Mouse (Mus musculus): ENCODE measurements at regions not wholly inside any gene's neighbourhood (a gene's known extent, or its start where the extent isn't known, plus 50 kb on each side); places are given as distances from the start of the nearest gene placed in this dataset.

DNA sequence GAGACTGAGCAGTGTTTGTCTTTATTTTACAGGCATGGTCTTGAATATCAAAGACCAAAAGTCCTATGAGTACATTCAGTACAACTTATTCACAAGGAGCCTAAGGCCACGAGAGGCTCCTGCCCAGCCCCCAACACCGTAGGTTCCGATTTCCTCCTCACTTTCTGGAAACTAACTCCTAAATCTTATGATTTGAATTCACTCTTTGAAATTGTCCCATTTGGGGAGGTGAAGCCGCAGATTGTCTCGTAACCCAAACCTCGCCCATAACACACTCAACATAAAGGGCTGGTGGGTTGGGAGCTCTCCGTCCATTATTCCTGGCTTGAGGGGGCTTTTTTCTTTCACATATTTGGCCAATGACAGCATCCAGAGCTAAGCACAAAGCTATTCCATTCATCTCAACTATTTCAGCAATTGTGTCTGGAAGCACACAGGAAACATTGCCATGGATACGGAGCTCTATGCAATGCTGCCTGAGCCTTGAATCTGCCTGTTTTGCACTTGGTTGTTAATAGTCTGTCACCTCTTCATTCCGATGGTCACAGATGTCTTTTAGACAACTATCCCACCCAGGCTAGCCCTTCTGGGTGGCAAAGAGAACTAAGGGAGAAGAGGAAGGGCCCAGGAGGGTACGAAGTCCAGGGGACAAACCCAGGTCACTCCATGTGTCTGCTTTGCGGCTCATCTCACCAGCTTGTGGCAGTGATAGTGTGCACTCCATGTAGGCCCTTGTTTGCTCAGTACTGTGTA lies 86.6 kb downstream of the Irs2 start:
- no peaks in the 10 kb centered on the region for H3K9me3 ChIP-seq (replicated peaks; ENCODE audit: insufficient read depth, low read length)
- no peak for DNase-seq (ENCODE audit: low read depth, low spot score)
- no peak overlapping the region for H3K9ac ChIP-seq (ENCODE audit: control insufficient read depth, low read depth, low read length, poor library complexity, severe bottlenecking)
- peaks cover 2% of the 10 kb centered on the region; the same call in 1 of the 2 replicates for H3K79me2 ChIP-seq (ENCODE audit: control insufficient read depth, insufficient read depth, low read length, poor library complexity)
- TF ChIP-seq MEF2A (IDR thresholded peaks at IDR 0.05; ENCODE audit: extremely low read depth, insufficient replicate concordance, low read depth, low read length, poor library complexity, severe bottlenecking) (no peak), MYC (IDR thresholded peaks at IDR 0.05; ENCODE audit: low read depth, low read length) (no peak), NELFE (IDR thresholded peaks at IDR 0.05; ENCODE audit: low read depth, low read length) (no peak), NRF1 (IDR thresholded peaks at IDR 0.05; ENCODE audit: insufficient read depth, low read depth, low read length, poor library complexity, severe bottlenecking) (no peak), POLR2A (IDR thresholded peaks at IDR 0.05; ENCODE audit: control insufficient read depth in 1 of 2, insufficient read depth in 1 of 2, low read depth in 1 of 2, low read length in 2 of 2, poor library complexity in 1 of 2) (no peak), ZNF384 (IDR thresholded peaks at IDR 0.05; ENCODE audit: low read depth, low read length) (no peak), TCF12 (IDR thresholded peaks at IDR 0.05; ENCODE audit: low read depth, low read length) (no peak), RAD21 (IDR thresholded peaks at IDR 0.05; ENCODE audit: low read depth, low read length) (no peak), JUND (IDR thresholded peaks at IDR 0.05; ENCODE audit: low read depth, low read length) (no peak), ZKSCAN1 (IDR thresholded peaks at IDR 0.05; ENCODE audit: low read depth, low read length) (no peak), MYB (IDR thresholded peaks at IDR 0.05; ENCODE audit: low read depth, low read length) (no peak), BHLHE40 (IDR thresholded peaks at IDR 0.05; ENCODE audit: borderline replicate concordance, low read depth, low read length) (no peak), TBP (IDR thresholded peaks at IDR 0.05; ENCODE audit: low read depth, low read length) (no peak), E2F4 (IDR thresholded peaks at IDR 0.05; ENCODE audit: borderline replicate concordance, low read depth, low read length) (no peak), HCFC1 (IDR thresholded peaks at IDR 0.05; ENCODE audit: low read depth, low read length) (no peak)
- no peak overlapping the region for H3K4me3 ChIP-seq (ENCODE audit: control insufficient read depth in 1 of 2, insufficient read depth in 1 of 2, low read depth in 2 of 2, low read length in 2 of 2)
- H3K36me3 ChIP-seq (ENCODE audit: control insufficient read depth in 1 of 2, insufficient read depth in 2 of 2, low read length in 2 of 2) = peaks cover 0 to 10% of the 10 kb centered on the region in 2 experiments; a peak in 2 of 4 replicates
- peaks cover 0 to 11% of the 10 kb centered on the region in 2 experiments; a peak in 3 of 4 replicates for H3K4me1 ChIP-seq (ENCODE audit: control insufficient read depth in 1 of 2, insufficient read depth in 2 of 2, low read length in 2 of 2)
- H3K27ac ChIP-seq (ENCODE audit: control insufficient read depth, low read depth, low read length) = no peak overlapping the region
- H3K27me3 ChIP-seq (ENCODE audit: control insufficient read depth in 1 of 2, insufficient read depth in 2 of 2, low read length in 2 of 2) = no peaks in the 10 kb centered on the region; a peak in 1 of 4 replicates

DNA sequence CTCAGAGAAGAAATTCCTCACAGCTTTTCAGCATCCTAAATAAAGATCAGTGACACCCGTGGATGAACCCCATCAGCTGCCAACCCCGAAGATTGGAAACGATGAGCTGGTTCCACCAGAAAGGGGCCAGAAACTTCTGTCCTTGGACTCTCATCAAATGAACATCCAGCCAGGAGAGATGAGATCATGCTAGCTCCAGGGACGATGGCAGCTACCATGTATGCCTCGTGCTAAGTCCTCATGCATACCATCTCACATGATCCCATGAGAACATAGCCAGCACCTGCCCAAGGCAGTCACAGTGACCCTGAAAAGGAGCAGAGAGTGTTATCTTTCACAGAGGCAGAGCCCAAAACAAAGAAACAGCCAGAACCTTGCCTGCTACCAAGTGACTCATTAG lies 88.6 kb downstream of the Irs2 start:
- TF ChIP-seq MAX (IDR thresholded peaks at IDR 0.05; ENCODE audit: low read length) (no peak), POLR2A (IDR thresholded peaks at IDR 0.05; ENCODE audit: control insufficient read depth in 1 of 2, insufficient read depth in 1 of 2, low read depth in 1 of 2, low read length in 2 of 2, poor library complexity in 1 of 2) (no peak), NELFE (IDR thresholded peaks at IDR 0.05; ENCODE audit: low read depth, low read length) (no peak), ELF1 (IDR thresholded peaks at IDR 0.05; ENCODE audit: low read depth, low read length) (no peak), JUND (IDR thresholded peaks at IDR 0.05; ENCODE audit: low read depth, low read length) (no peak), HCFC1 (IDR thresholded peaks at IDR 0.05; ENCODE audit: low read depth, low read length) (no peak), POLR2AphosphoS2 (IDR thresholded peaks at IDR 0.05; ENCODE audit: low read length) (no peak), USF1 (IDR thresholded peaks at IDR 0.05; ENCODE audit: low read depth, low read length) (no peak), ETS1 (IDR thresholded peaks at IDR 0.05; ENCODE audit: low read depth, low read length) (no peak), ZKSCAN1 (IDR thresholded peaks at IDR 0.05; ENCODE audit: low read depth, low read length) (no peak), TCF12 (IDR thresholded peaks at IDR 0.05; ENCODE audit: low read depth, low read length) (no peak), CHD1 (IDR thresholded peaks at IDR 0.05; ENCODE audit: low read depth, low read length) (no peak), MYB (IDR thresholded peaks at IDR 0.05; ENCODE audit: low read depth, low read length) (no peak), UBTF (IDR thresholded peaks at IDR 0.05; ENCODE audit: borderline replicate concordance, insufficient read depth, low read depth, low read length) (no peak), ZNF384 (IDR thresholded peaks at IDR 0.05; ENCODE audit: low read depth, low read length) (no peak), POLR2AphosphoS5 (IDR thresholded peaks at IDR 0.05; ENCODE audit: borderline replicate concordance, low read depth, low read length) (no peak), MXI1 (IDR thresholded peaks at IDR 0.05; ENCODE audit: low read depth, low read length) (no peak), MYC (IDR thresholded peaks at IDR 0.05; ENCODE audit: low read depth, low read length) (no peak)
- peaks cover 0 to 4% of the 10 kb centered on the region in 2 experiments; a peak in 2 of 4 replicates for H3K4me1 ChIP-seq (ENCODE audit: control insufficient read depth in 1 of 2, insufficient read depth in 2 of 2, low read length in 2 of 2)
- H3K27me3 ChIP-seq (ENCODE audit: control insufficient read depth in 1 of 2, insufficient read depth in 2 of 2, low read length in 2 of 2) = peaks cover 0 to 1% of the 10 kb centered on the region in 2 experiments; a peak in 2 of 4 replicates
- H3K27ac ChIP-seq (ENCODE audit: control insufficient read depth, low read depth, low read length) = no peak overlapping the region
- H3K36me3 ChIP-seq (ENCODE audit: control insufficient read depth in 1 of 2, insufficient read depth in 2 of 2, low read length in 2 of 2) = peaks cover 0 to 5% of the 10 kb centered on the region in 2 experiments; a peak in 1 of 4 replicates
- H3K79me2 ChIP-seq (ENCODE audit: control insufficient read depth, insufficient read depth, low read length, poor library complexity) = no peaks in the 10 kb centered on the region
- no peak for DNase-seq (ENCODE audit: low read depth, low spot score)
- H3K4me3 ChIP-seq (ENCODE audit: control insufficient read depth in 1 of 2, insufficient read depth in 1 of 2, low read depth in 2 of 2, low read length in 2 of 2) = no peak overlapping the region
- H3K9ac ChIP-seq (ENCODE audit: control insufficient read depth, low read depth, low read length, poor library complexity, severe bottlenecking) = no peak overlapping the region
- H3K9me3 ChIP-seq (replicated peaks; ENCODE audit: insufficient read depth, low read length) = no peaks in the 10 kb centered on the region
